Mouse (Mus musculus) ES-E14 (cell line): ENCODE measurements around the gene Rnf135.

Experiments
- CHD2 ChIP-seq: IDR thresholded peaks from 2 replicates; pipeline ENCODE4 v1.6.1; 2014; ENCODE audit warnings: mild to moderate bottlenecking, low read depth, low read length, inconsistent platforms
- HCFC1 ChIP-seq: IDR thresholded peaks from 2 replicates; pipeline ENCODE4 v1.6.1; 2012; ENCODE audit warnings: low read length, inconsistent platforms, borderline replicate concordance; ENCODE audit not compliant: insufficient read depth
- MAFK ChIP-seq: IDR thresholded peaks from 2 replicates; pipeline ENCODE4 v1.6.1; 2014; ENCODE audit warnings: mild to moderate bottlenecking, low read depth, low read length, inconsistent platforms; ENCODE audit not compliant: insufficient read depth
- ZNF384 ChIP-seq: IDR thresholded peaks from 2 replicates; pipeline ENCODE4 v1.6.1; 2012; ENCODE audit warnings: low read depth, low read length, inconsistent platforms

DNA sequence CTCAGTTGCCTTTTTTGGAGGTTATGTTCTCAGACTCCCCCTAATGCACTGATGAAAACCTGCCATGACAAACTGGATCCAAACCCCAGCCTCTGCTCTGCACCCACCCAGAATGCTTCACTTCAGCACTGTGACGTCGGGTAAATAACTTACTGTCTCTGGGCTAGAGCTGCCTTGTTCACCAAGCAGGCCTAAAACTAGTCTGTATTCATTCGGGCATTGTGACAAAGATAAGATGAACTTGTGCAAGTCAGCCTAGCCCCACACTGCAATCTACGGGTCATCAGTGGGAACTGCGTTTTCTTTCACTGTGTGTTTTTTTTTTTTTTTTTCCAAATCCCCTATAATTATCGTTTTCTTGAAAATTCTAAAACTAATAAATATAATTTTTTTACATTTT, 35.9 kb upstream of the Rnf135 start:
- TF ChIP-seq MAFK (no peak), ZNF384 (no peak), HCFC1 (no peak), CHD2 (no peak)
